In genomic region chr17:21707343-21707996, GRCm38 (mm10) we compare ENCODE assay signal across 8 mouse cellular contexts. TPM values are rescaled to one million over a fixed set of nuclear protein-coding genes. Genes with fewer than 3 reads are reported as not detected.
DNase-seq lines count a peak whose midpoint lies in the region; ATAC-seq and TF ChIP-seq lines count a peak whose summit lies in the region.

Gene Zfp760, plus strand, starts transcription at chr17:21707741.

- TF ChIP-seq POLR2A in bone marrow, adult 2 months (IDR thresholded peaks at IDR 0.05; ENCODE audit: borderline replicate concordance, control insufficient read depth, low read depth, low read length) = peak; percentile 45; the same call in 1 of the 2 replicates
- peak; percentile 57; the same call in 1 of the 2 replicates for TF ChIP-seq POLR2A in limb, embryonic 14.5 days (IDR thresholded peaks at IDR 0.05; ENCODE audit: borderline replicate concordance, extremely low read depth, insufficient read depth, insufficient read length)

- peak; percentile 98 for ATAC-seq in embryonic facial prominence, embryonic 15.5 days (ENCODE audit: insufficient number of reproducible peaks, low FRiP score, low TSS enrichment, low read depth)
- ATAC-seq in limb, embryonic 14.5 days (ENCODE audit: low FRiP score, low read depth) = peak; percentile 98
- ATAC-seq in midbrain, postnatal 0 days (ENCODE audit: low FRiP score) = peak; percentile 96

- peak; percentile 93 for DNase-seq in 416B (ENCODE audit: low read depth)
- DNase-seq in heart, adult 8-10 months (ENCODE audit: low spot score) = peak; percentile 92
- peak; percentile 94 for DNase-seq in kidney, adult 9 months
- DNase-seq in limb, embryonic 14.5 days (ENCODE audit: low spot score) = peak; percentile 95
- DNase-seq in midbrain, postnatal 0 days (ENCODE audit: low spot score) = peak; percentile 95
- DNase-seq in spleen, postnatal 14 days (ENCODE audit: low spot score in 2 of 2) = peak; percentile 37 to 43

- no peak for TF ChIP-seq CTCF in bone marrow, adult 2 months (IDR thresholded peaks at IDR 0.05; ENCODE audit: control insufficient read depth, insufficient read depth, low read length)
- no peak for TF ChIP-seq CTCF in midbrain, postnatal 0 days (IDR thresholded peaks at IDR 0.05)

- no peaks in the 10 kb centered on the region for H3K9me3 ChIP-seq in embryonic facial prominence, embryonic 15.5 days (replicated peaks)
- no peaks in the 10 kb centered on the region for H3K9me3 ChIP-seq in limb, embryonic 14.5 days (ENCODE audit: control insufficient read depth, low read length)
- H3K9me3 ChIP-seq in midbrain, postnatal 0 days (ENCODE audit: low read length) = no peaks in the 10 kb centered on the region

- H3K27ac ChIP-seq in bone marrow, adult 2 months (ENCODE audit: control insufficient read depth, insufficient read depth, low read depth, low read length, poor library complexity) = peak within 1 kb of the TSS; percentile 79
- peak within 1 kb of the TSS; percentile 94 for H3K27ac ChIP-seq in embryonic facial prominence, embryonic 15.5 days (replicated peaks)
- H3K27ac ChIP-seq in limb, embryonic 14.5 days (replicated peaks; ENCODE audit: low read depth, low read length) = peak within 1 kb of the TSS; percentile 93
- peak within 1 kb of the TSS; percentile 72 for H3K27ac ChIP-seq in midbrain, postnatal 0 days (ENCODE audit: low read depth, low read length)

- peak within 1 kb of the TSS; percentile 60 for H3K9ac ChIP-seq in embryonic facial prominence, embryonic 15.5 days
- peak within 1 kb of the TSS; percentile 75 for H3K9ac ChIP-seq in limb, embryonic 14.5 days (ENCODE audit: low read depth, low read length, severe bottlenecking)
- H3K9ac ChIP-seq in midbrain, postnatal 0 days (replicated peaks; ENCODE audit: low read length, poor library complexity, severe bottlenecking) = peak within 1 kb of the TSS; percentile 70

- 0 out of 2 replicates have a peak, but pooled peaks cover 11% of the 10 kb centered on the region for H3K36me3 ChIP-seq in embryonic facial prominence, embryonic 15.5 days
- peaks cover 16% of the 10 kb centered on the region for H3K36me3 ChIP-seq in limb, embryonic 14.5 days (ENCODE audit: control insufficient read depth, insufficient read depth, low read length)
- no peaks in the 10 kb centered on the region; the same call in 1 of the 2 replicates for H3K36me3 ChIP-seq in midbrain, postnatal 0 days (ENCODE audit: insufficient read depth, low read length)

- H3K4me3 ChIP-seq in bone marrow, adult 2 months (replicated peaks; ENCODE audit: control insufficient read depth, low read depth, low read length) = peak within 1 kb of the TSS; percentile 84
- peak within 1 kb of the TSS; percentile 71 for H3K4me3 ChIP-seq in embryonic facial prominence, embryonic 15.5 days (replicated peaks)
- H3K4me3 ChIP-seq in limb, embryonic 14.5 days (replicated peaks; ENCODE audit: low read length) = peak within 1 kb of the TSS; percentile 51
- H3K4me3 ChIP-seq in midbrain, postnatal 0 days (ENCODE audit: low read depth, low read length) = peak within 1 kb of the TSS; percentile 64

- H3K27me3 ChIP-seq in embryonic facial prominence, embryonic 15.5 days = no peaks in the 10 kb centered on the region
- no peaks in the 10 kb centered on the region for H3K27me3 ChIP-seq in limb, embryonic 14.5 days (ENCODE audit: control insufficient read depth, insufficient read depth, low read length)
- H3K27me3 ChIP-seq in midbrain, postnatal 0 days (ENCODE audit: insufficient read depth, low read length) = no peaks in the 10 kb centered on the region

- H3K4me2 ChIP-seq in embryonic facial prominence, embryonic 15.5 days (replicated peaks) = peak within 1 kb of the TSS; percentile 53
- H3K4me2 ChIP-seq in limb, embryonic 14.5 days (replicated peaks; ENCODE audit: low read depth, low read length, severe bottlenecking) = peak within 1 kb of the TSS; percentile 51
- H3K4me2 ChIP-seq in midbrain, postnatal 0 days (ENCODE audit: low read depth, low read length, poor library complexity, severe bottlenecking) = peak within 1 kb of the TSS; percentile 66

- H3K4me1 ChIP-seq in bone marrow, adult 2 months (ENCODE audit: control insufficient read depth, insufficient read depth, low read length) = no peaks in the 10 kb centered on the region
- peaks cover 8% of the 10 kb centered on the region for H3K4me1 ChIP-seq in embryonic facial prominence, embryonic 15.5 days
- H3K4me1 ChIP-seq in limb, embryonic 14.5 days (ENCODE audit: control insufficient read depth, insufficient read depth, low read length) = peaks cover 2% of the 10 kb centered on the region; the same call in 1 of the 2 replicates
- peaks cover 9% of the 10 kb centered on the region; the same call in 1 of the 2 replicates for H3K4me1 ChIP-seq in midbrain, postnatal 0 days (ENCODE audit: insufficient read depth, low read length)

- WGBS in bone marrow, adult 2 months = 8% methylated on average over 26 of the region's 26 CpGs
- 4% methylated on average over 26 of the region's 26 CpGs for WGBS in embryonic facial prominence, embryonic 15.5 days
- WGBS in limb, embryonic 14.5 days = 8% methylated on average over 26 of the region's 26 CpGs
- 2% methylated on average over 26 of the region's 26 CpGs for WGBS in midbrain, postnatal 0 days

RNA-seq across cellular contexts. Expression of gene Zfp760, which starts in this region (rescaled TPM):
- 0.85 and 2.6 TPM in 2 replicates for polyA plus RNA-seq in bone marrow, adult 2 months (2011; ENCODE audit: insufficient read depth, insufficient read length, low replicate concordance, missing spikeins)
- 10.4 and 10.7 TPM in 2 replicates for polyA plus RNA-seq in embryonic facial prominence, embryonic 15.5 days (2015; fragmentation: Nextera tagmentation; extraction: Ambion mirVana)
- 1 to 10 TPM; 1.3 to 2.0 (median 1.5) TPM for total RNA-seq in heart, adult 8-10 months (2022)
- 10.0 and 14.7 TPM in 2 replicates for polyA plus RNA-seq in limb, embryonic 14.5 days (2012; rRNA removed)
- polyA plus RNA-seq in limb, embryonic 14.5 days (2014; fragmentation: Nextera tagmentation; extraction: Ambion mirVana) = 14.6 and 15.3 TPM in 2 replicates
- total RNA-seq in midbrain, postnatal 0 days (2014; rRNA removed) = 6.0 and 6.8 TPM in 2 replicates
- 3.9 and 4.1 TPM in 2 replicates for polyA plus RNA-seq in midbrain, postnatal 0 days (2015; fragmentation: Nextera tagmentation; extraction: Ambion mirVana)

Comparison
In these comparisons a context has a peak if more than half of its experiments do, and no peak if none do; other contexts are left out.
1. Peak in every context shown above with its lines: DNase-seq, ATAC-seq, H3K4me3 ChIP-seq and H3K27ac ChIP-seq.
2. DNase-seq: peak in every context shown above with its lines; median percentile 95 in limb, embryonic 14.5 days; 95 in midbrain, postnatal 0 days; 94 in kidney, adult 9 months; 93 in 416B; 92 in heart, adult 8-10 months; 40 in spleen, postnatal 14 days.